Mouse (Mus musculus) right cerebral cortex, adult 18-20 months (tissue): Measurements from ENCODE around the gene Olfr1098.
A peak's percentile ranks its signal among the peaks of the same experiment; 100 is the strongest.

Source experiments
- DNase-seq: peaks from one replicate; pipeline ENCODE4 v3.0.0; 2022; ENCODE audit warnings: mixed read lengths

Olfr1098 gene

GRCm38 (mm10) chr2:86924445-86924844, at the start of gene Olfr1098:
TSS of gene Olfr1098 (minus strand) at chr2:86924545.
- DNase-seq: no peak

GRCm38 (mm10) chr2:86960593-86960992, 36.2 kb upstream of the Olfr1098 start, which contains the start of gene Olfr1099:
TSS of gene Olfr1099 (minus strand) at chr2:86960693.
- DNase-seq: no peak

DNA sequence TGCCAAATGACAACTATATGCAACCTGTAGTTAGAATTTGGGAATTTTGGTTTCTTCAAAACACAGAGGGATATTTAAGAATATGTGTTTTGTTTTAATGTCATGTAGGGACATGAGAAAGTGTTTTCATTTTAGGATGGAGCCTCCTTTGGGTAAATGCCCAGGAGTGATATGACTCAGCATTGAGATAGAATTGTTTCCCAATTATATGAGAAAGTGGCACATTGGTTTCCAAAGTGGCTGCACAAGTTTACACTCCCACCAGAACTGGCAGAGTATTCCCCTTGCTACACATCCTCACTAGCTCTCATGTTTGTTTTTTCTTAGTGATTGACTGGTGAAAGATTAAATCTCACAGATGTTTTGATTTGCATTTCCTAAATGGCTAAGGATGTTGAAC, 2.2 kb upstream of the Olfr1098 start:
- peak; percentile 12 for DNase-seq

DNA sequence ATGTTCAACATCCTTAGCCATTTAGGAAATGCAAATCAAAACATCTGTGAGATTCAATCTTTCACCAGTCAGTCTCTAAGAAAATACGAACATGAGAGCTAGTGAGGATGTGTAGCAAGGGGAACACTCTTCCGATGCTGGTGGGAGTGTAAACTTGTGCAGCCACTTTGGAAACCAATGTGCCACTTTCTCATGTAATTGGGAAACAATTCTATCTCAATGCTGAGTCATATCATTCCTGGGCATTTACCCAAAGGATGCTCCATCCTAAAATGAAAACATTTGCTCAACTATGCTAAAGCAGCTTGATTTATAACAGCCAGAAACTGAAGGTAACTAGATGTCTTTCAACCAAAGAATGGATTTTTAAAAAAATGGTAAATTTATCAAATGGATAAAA, 18.7 kb downstream of the Olfr1098 start:
- peak; percentile 10 for DNase-seq

GRCm38 (mm10) chr2:86892116-86892515, 32.2 kb downstream of the Olfr1098 start, which contains the start of gene Olfr1097:
TSS of gene Olfr1097 (minus strand) at chr2:86892216.
- no peak for DNase-seq

GRCm38 (mm10) chr2:86874702-86875101, 49.6 kb downstream of the Olfr1098 start, which contains the start of gene Gm13723:
TSS of gene Gm13723 (minus strand) at chr2:86874802.
- no peak for DNase-seq
